Mouse (Mus musculus): ENCODE measurements around the gene Lingo2. TPM values are rescaled to one million over a fixed set of nuclear protein-coding genes. Genes with fewer than 3 reads are reported as not detected.
A peak's percentile ranks its signal among the peaks of the same experiment; 100 is the strongest.

Lingo2 gene
- polyA plus RNA-seq, 1 experiment from 2014 or later = 75.0 TPM

GRCm38 (mm10) chr4:36426192-36426591 lies 525.4 kb downstream of the Lingo2 start:
- H3K27ac ChIP-seq (ENCODE audit: low read depth, low read length) = no peak overlapping the region
- no peaks in the 10 kb centered on the region for H3K9me3 ChIP-seq (ENCODE audit: control insufficient read depth, low read length)
- no peaks in the 10 kb centered on the region for H3K27me3 ChIP-seq (replicated peaks; ENCODE audit: control insufficient read depth, insufficient read depth, low read length)
- no peak overlapping the region for H3K9ac ChIP-seq (ENCODE audit: low read depth, low read length)
- WGBS = 18% methylated on average over 5 of the region's 5 CpGs
- H3K4me2 ChIP-seq (ENCODE audit: low read length) = no peak overlapping the region
- no peaks in the 10 kb centered on the region for H3K36me3 ChIP-seq (ENCODE audit: control insufficient read depth, insufficient read depth, low read length)
- ATAC-seq = peak; percentile 74
- H3K4me1 ChIP-seq (ENCODE audit: control insufficient read depth, insufficient read depth, low read depth, low read length) = peaks cover 2% of the 10 kb centered on the region
- no peak overlapping the region for H3K4me3 ChIP-seq (ENCODE audit: low read length)

DNA sequence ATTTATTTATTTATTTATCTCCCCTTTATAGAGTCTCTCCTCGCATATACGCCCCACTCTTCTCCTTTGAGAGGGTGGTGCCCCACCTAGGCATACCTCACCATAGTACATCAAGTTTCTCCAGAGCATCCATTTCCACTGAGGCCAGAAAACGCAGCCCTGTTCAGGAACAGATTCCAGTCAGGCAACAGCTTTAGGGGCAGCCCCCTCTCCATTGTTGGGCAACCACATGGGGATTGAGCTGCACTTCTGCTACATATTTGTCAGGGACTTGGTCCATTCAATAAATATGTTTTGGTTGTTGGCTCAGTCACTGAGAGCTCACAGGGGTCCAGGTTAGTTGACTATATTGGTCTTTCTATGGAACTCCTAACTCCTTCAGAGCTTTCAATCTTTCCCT lies 544.2 kb downstream of the Lingo2 start:
- no peak for ATAC-seq
- Histone ChIP-seq H3K4me2 (ENCODE audit: low read length) (no peak overlapping the region), H3K4me3 (ENCODE audit: low read length) (no peak overlapping the region), H3K27me3 (replicated peaks; ENCODE audit: control insufficient read depth, insufficient read depth, low read length) (no peaks in the 10 kb centered on the region), H3K36me3 (ENCODE audit: control insufficient read depth, insufficient read depth, low read length) (no peaks in the 10 kb centered on the region), H3K9me3 (ENCODE audit: control insufficient read depth, low read length) (no peaks in the 10 kb centered on the region), H3K4me1 (ENCODE audit: control insufficient read depth, insufficient read depth, low read depth, low read length) (no peaks in the 10 kb centered on the region), H3K9ac (ENCODE audit: low read depth, low read length) (no peak overlapping the region), H3K27ac (ENCODE audit: low read depth, low read length) (no peak overlapping the region)
- WGBS = 91% methylated on average over 3 of the region's 3 CpGs

GRCm38 (mm10) chr4:36368925-36369324 lies 582.6 kb downstream of the Lingo2 start:
- Histone ChIP-seq H3K4me1 (ENCODE audit: control insufficient read depth, insufficient read depth, low read depth, low read length) (no peaks in the 10 kb centered on the region), H3K27ac (ENCODE audit: low read depth, low read length) (no peak overlapping the region), H3K27me3 (replicated peaks; ENCODE audit: control insufficient read depth, insufficient read depth, low read length) (no peaks in the 10 kb centered on the region), H3K36me3 (ENCODE audit: control insufficient read depth, insufficient read depth, low read length) (no peaks in the 10 kb centered on the region), H3K4me3 (ENCODE audit: low read length) (no peak overlapping the region), H3K4me2 (ENCODE audit: low read length) (no peak overlapping the region), H3K9me3 (ENCODE audit: control insufficient read depth, low read length) (no peaks in the 10 kb centered on the region), H3K9ac (ENCODE audit: low read depth, low read length) (no peak overlapping the region)
- no peak for ATAC-seq
- WGBS = 88% methylated on average over 3 of the region's 3 CpGs

DNA sequence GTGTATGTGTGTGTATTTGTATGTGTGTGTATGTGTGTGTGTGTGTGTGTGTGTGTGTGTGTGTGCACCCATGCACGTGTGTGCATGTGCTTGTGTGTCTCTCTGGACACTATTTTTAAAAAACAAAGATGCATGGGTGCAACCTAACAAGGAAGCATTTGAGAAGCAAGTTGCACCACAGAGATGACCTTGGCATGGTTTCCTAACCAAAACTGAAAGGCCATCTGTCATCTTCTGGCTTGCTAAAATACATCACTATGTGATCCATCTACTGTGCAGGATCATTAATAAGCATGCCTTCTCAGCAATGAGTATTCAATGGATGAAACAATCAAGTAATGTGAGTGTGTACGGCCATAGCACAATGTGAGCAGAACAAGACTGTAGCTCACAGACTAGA lies 597.1 kb downstream of the Lingo2 start:
- H3K4me2 ChIP-seq (ENCODE audit: low read length) = no peak overlapping the region
- no peaks in the 10 kb centered on the region for H3K36me3 ChIP-seq (ENCODE audit: control insufficient read depth, insufficient read depth, low read length)
- no peak overlapping the region for H3K9ac ChIP-seq (ENCODE audit: low read depth, low read length)
- ATAC-seq = no peak
- WGBS = 89% methylated on average over 2 of the region's 2 CpGs
- H3K4me1 ChIP-seq (ENCODE audit: control insufficient read depth, insufficient read depth, low read depth, low read length) = no peaks in the 10 kb centered on the region
- no peaks in the 10 kb centered on the region for H3K9me3 ChIP-seq (ENCODE audit: control insufficient read depth, low read length)
- H3K4me3 ChIP-seq (ENCODE audit: low read length) = no peak overlapping the region
- H3K27me3 ChIP-seq (replicated peaks; ENCODE audit: control insufficient read depth, insufficient read depth, low read length) = no peaks in the 10 kb centered on the region
- no peak overlapping the region for H3K27ac ChIP-seq (ENCODE audit: low read depth, low read length)

DNA sequence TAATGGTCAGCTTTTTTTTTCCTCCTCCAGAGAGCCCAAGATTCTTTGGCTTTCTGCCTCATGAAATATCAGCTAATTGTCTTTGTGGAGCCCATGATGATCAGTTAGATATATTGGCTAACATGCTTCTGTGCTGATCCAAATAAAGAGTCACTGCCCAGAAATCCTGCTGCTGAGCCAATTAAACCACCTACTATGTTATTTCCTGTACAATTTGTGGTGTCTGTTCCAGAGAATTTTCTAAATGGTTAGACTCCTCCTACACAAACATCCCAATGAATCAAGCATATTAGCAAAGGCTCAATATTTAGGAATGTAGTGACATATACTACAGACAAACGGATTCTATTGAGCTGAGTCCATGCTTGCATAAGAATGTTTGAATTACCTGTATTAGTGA lies 619.8 kb downstream of the Lingo2 start:
- Histone ChIP-seq H3K4me2 (ENCODE audit: low read length) (no peak overlapping the region), H3K36me3 (ENCODE audit: control insufficient read depth, insufficient read depth, low read length) (no peaks in the 10 kb centered on the region), H3K4me1 (ENCODE audit: control insufficient read depth, insufficient read depth, low read depth, low read length) (no peaks in the 10 kb centered on the region), H3K9me3 (ENCODE audit: control insufficient read depth, low read length) (no peaks in the 10 kb centered on the region), H3K4me3 (ENCODE audit: low read length) (no peak overlapping the region), H3K27me3 (replicated peaks; ENCODE audit: control insufficient read depth, insufficient read depth, low read length) (no peaks in the 10 kb centered on the region), H3K27ac (ENCODE audit: low read depth, low read length) (no peak overlapping the region), H3K9ac (ENCODE audit: low read depth, low read length) (no peak overlapping the region)
- ATAC-seq = no peak
- WGBS = 82% methylated on average over 1 of the region's 1 CpGs

GRCm38 (mm10) chr4:36325603-36326002 lies 625.9 kb downstream of the Lingo2 start:
- H3K9me3 ChIP-seq (ENCODE audit: control insufficient read depth, low read length) = no peaks in the 10 kb centered on the region

DNA sequence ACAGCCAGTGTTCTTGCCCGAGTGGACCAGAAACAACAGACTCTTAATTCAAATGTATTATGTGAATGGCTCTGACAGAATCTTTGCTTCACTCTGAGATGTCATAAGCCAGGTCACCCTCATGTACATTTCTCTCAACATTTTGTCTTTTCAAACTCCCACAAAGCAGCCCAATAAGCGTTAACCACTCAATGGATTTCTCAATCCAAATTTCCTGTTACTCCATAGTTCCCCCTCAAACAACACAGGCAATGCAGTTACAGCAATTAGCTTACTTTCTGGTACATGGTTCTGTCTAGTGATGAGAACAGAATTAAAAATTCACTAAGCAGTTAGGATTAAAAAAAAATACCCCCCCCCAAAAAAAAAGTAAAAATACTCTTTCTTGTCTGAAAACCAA lies 638.5 kb downstream of the Lingo2 start:
- Histone ChIP-seq H3K9ac (ENCODE audit: low read depth, low read length) (no peak overlapping the region), H3K27ac (ENCODE audit: low read depth, low read length) (no peak overlapping the region)
- 82% methylated on average over 2 of the region's 2 CpGs for WGBS

More at GRCm38 (mm10) chr4:36325603-36326002, 625.9 kb downstream of the Lingo2 start:
- Histone ChIP-seq H3K36me3 (ENCODE audit: control insufficient read depth, insufficient read depth, low read length) (no peaks in the 10 kb centered on the region), H3K4me2 (ENCODE audit: low read length) (no peak overlapping the region), H3K4me3 (ENCODE audit: low read length) (no peak overlapping the region), H3K27ac (ENCODE audit: low read depth, low read length) (no peak overlapping the region), H3K4me1 (ENCODE audit: control insufficient read depth, insufficient read depth, low read depth, low read length) (no peaks in the 10 kb centered on the region), H3K27me3 (replicated peaks; ENCODE audit: control insufficient read depth, insufficient read depth, low read length) (no peaks in the 10 kb centered on the region), H3K9ac (ENCODE audit: low read depth, low read length) (no peak overlapping the region)
- no peak for ATAC-seq

GRCm38 (mm10) chr4:36311431-36311830 lies 640.1 kb downstream of the Lingo2 start:
- Histone ChIP-seq H3K4me3 (ENCODE audit: low read length) (no peak overlapping the region), H3K27ac (ENCODE audit: low read depth, low read length) (no peak overlapping the region), H3K9ac (ENCODE audit: low read depth, low read length) (no peak overlapping the region), H3K4me2 (ENCODE audit: low read length) (no peak overlapping the region), H3K9me3 (ENCODE audit: control insufficient read depth, low read length) (no peaks in the 10 kb centered on the region), H3K27me3 (replicated peaks; ENCODE audit: control insufficient read depth, insufficient read depth, low read length) (no peaks in the 10 kb centered on the region), H3K4me1 (ENCODE audit: control insufficient read depth, insufficient read depth, low read depth, low read length) (no peaks in the 10 kb centered on the region), H3K36me3 (ENCODE audit: control insufficient read depth, insufficient read depth, low read length) (no peaks in the 10 kb centered on the region)
- no peak for ATAC-seq
- 75% methylated on average over 6 of the region's 6 CpGs for WGBS

More for the DNA sequence above, 638.5 kb downstream of the Lingo2 start:
- H3K9me3 ChIP-seq (ENCODE audit: control insufficient read depth, low read length) = no peaks in the 10 kb centered on the region
- no peaks in the 10 kb centered on the region for H3K4me1 ChIP-seq (ENCODE audit: control insufficient read depth, insufficient read depth, low read depth, low read length)
- H3K27me3 ChIP-seq (replicated peaks; ENCODE audit: control insufficient read depth, insufficient read depth, low read length) = no peaks in the 10 kb centered on the region
- H3K36me3 ChIP-seq (ENCODE audit: control insufficient read depth, insufficient read depth, low read length) = no peaks in the 10 kb centered on the region
- no peak overlapping the region for H3K4me3 ChIP-seq (ENCODE audit: low read length)
- ATAC-seq = no peak
- H3K4me2 ChIP-seq (ENCODE audit: low read length) = no peak overlapping the region

DNA sequence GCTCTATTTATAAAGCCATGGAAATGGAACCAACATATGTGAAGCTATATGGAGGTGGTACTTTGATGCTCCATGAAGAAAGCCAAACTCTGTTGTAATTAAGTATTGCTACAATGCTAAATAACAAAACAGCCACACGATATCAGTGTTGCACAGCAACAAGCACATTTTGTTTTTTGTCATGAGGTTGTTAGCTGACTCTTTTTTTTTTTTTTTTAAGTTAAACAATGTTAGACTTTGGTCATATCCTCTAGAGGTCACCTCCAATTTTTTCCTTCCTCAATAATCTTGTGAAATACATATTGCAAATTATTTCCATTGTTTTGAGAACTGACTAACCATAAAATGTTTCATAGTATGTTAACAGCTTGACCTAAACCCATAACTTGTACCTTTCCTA lies 646.3 kb downstream of the Lingo2 start:
- Histone ChIP-seq H3K27ac (ENCODE audit: low read depth, low read length) (no peak overlapping the region), H3K27me3 (replicated peaks; ENCODE audit: control insufficient read depth, insufficient read depth, low read length) (no peaks in the 10 kb centered on the region), H3K9me3 (ENCODE audit: control insufficient read depth, low read length) (no peaks in the 10 kb centered on the region), H3K36me3 (ENCODE audit: control insufficient read depth, insufficient read depth, low read length) (no peaks in the 10 kb centered on the region), H3K4me3 (ENCODE audit: low read length) (no peak overlapping the region), H3K9ac (ENCODE audit: low read depth, low read length) (no peak overlapping the region), H3K4me1 (ENCODE audit: control insufficient read depth, insufficient read depth, low read depth, low read length) (no peaks in the 10 kb centered on the region), H3K4me2 (ENCODE audit: low read length) (no peak overlapping the region)
- 92% methylated on average over 1 of the region's 1 CpGs for WGBS
- ATAC-seq = no peak

DNA sequence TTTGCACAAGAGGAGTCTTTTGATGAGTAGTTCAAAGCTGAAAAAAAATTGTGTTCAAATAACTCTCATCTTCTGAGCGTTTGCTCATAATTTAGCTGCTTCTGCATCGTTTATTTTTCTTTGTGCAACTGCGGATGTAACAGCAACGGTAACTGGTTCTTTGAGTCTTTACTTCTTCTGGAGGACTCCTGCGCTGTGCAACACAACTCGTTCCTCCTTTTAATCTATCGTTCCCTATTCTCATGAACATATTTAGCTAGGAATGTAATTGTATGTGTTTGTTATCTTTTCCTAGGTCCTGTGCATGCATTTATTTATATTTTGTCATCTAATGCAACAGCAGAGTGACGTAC lies 661.9 kb downstream of the Lingo2 start:
- no peaks in the 10 kb centered on the region for H3K27me3 ChIP-seq (replicated peaks; ENCODE audit: control insufficient read depth, insufficient read depth, low read length)
- no peak overlapping the region for H3K9ac ChIP-seq (ENCODE audit: low read depth, low read length)
- H3K4me1 ChIP-seq (ENCODE audit: control insufficient read depth, insufficient read depth, low read depth, low read length) = peaks cover 3% of the 10 kb centered on the region
- H3K4me3 ChIP-seq (ENCODE audit: low read length) = peak overlapping the region; percentile 36
- H3K36me3 ChIP-seq (ENCODE audit: control insufficient read depth, insufficient read depth, low read length) = no peaks in the 10 kb centered on the region
- H3K4me2 ChIP-seq (ENCODE audit: low read length) = peak overlapping the region; percentile 63
- no peaks in the 10 kb centered on the region for H3K9me3 ChIP-seq (ENCODE audit: control insufficient read depth, low read length)
- 48% methylated on average over 8 of the region's 8 CpGs for WGBS
- ATAC-seq = no peak; the same call in 1 of the 2 replicates
- H3K27ac ChIP-seq (ENCODE audit: low read depth, low read length) = no peak overlapping the region

All from hindbrain, embryonic 16.5 days (tissue).